Mouse (Mus musculus): ENCODE measurements around the gene Folr2. TPM values are rescaled to one million over a fixed set of nuclear protein-coding genes. Genes with fewer than 3 reads are reported as not detected.

Folr2 gene
- total RNA-seq (2021) = 1 to 10 TPM; 2.8 to 6.1 TPM
- long read RNA-seq, experiment 1, partial matches to known transcripts = 0 of 2 reads
- long read RNA-seq, experiment 1, other reads (novel, unspliced or antisense) = 0 of 2 reads
- long read RNA-seq, experiment 2, partial matches to known transcripts = 0 of 3 reads
- long read RNA-seq, experiment 2, other reads (novel, unspliced or antisense) = 0 of 3 reads

- DNase-seq = no peak
- intact Hi-C loops (cut with DNase I; ENCODE audit: low total_unique reads) = no loop called here
Observed at GRCm38 (mm10) chr7:101857094-101857493, at the start of gene Folr2. TSS of gene Folr2 (minus strand) at chr7:101857194.

GRCm38 (mm10) chr7:101906696-101907095 lies 49.7 kb upstream of the Folr2 start:
- intact Hi-C loops (cut with DNase I; ENCODE audit: low total_unique reads) = no loop called here
- DNase-seq = no peak

GRCm38 (mm10) chr7:101906287-101906681 lies 49.3 kb upstream of the Folr2 start, which contains the start of gene Tomt:
TSS of gene Tomt (minus strand) at chr7:101906359.
- DNase-seq = no peak
- intact Hi-C loops (cut with DNase I; ENCODE audit: low total_unique reads) = no loop called here

GRCm38 (mm10) chr7:101905561-101906286 lies 48.7 kb upstream of the Folr2 start, which contains the start of gene Lamtor1:
TSS of gene Lamtor1 (plus strand) at chr7:101905904.
- DNase-seq = peak; percentile 100
- intact Hi-C loops (cut with DNase I; ENCODE audit: low total_unique reads) = no loop called here

GRCm38 (mm10) chr7:101902846-101903245 lies 45.9 kb upstream of the Folr2 start:
- intact Hi-C loops (cut with DNase I; ENCODE audit: low total_unique reads) = no loop called here
- no peak for DNase-seq

- DNase-seq = no peak
Observed at GRCm38 (mm10) chr7:101901969-101902368, 45.0 kb upstream of the Folr2 start.

GRCm38 (mm10) chr7:101900331-101901097 lies 43.5 kb upstream of the Folr2 start:
- intact Hi-C loops (cut with DNase I; ENCODE audit: low total_unique reads) = no loop called here
- DNase-seq = no peak

More at GRCm38 (mm10) chr7:101901969-101902368, 45.0 kb upstream of the Folr2 start:
- intact Hi-C loops (cut with DNase I; ENCODE audit: low total_unique reads) = no loop called here

GRCm38 (mm10) chr7:101896104-101897066 lies 39.4 kb upstream of the Folr2 start:
- intact Hi-C loops (cut with DNase I; ENCODE audit: low total_unique reads) = loop anchor here (10.0 kb wide), 1 partner anchor 222 kb away; no protein-coding TSS in a partner anchor

GRCm38 (mm10) chr7:101895695-101896094 lies 38.7 kb upstream of the Folr2 start:
- intact Hi-C loops (cut with DNase I; ENCODE audit: low total_unique reads) = loop anchor here (10.0 kb wide), 1 partner anchor 221 kb away; no protein-coding TSS in a partner anchor
- DNase-seq = no peak

More at GRCm38 (mm10) chr7:101896104-101897066, 39.4 kb upstream of the Folr2 start:
- peak; percentile 97 for DNase-seq

- intact Hi-C loops (cut with DNase I; ENCODE audit: low total_unique reads) = no loop called here
- no peak for DNase-seq
Observed at GRCm38 (mm10) chr7:101888460-101888859, 31.5 kb upstream of the Folr2 start.

- no peak for DNase-seq
- intact Hi-C loops (cut with DNase I; ENCODE audit: low total_unique reads) = no loop called here
Observed at GRCm38 (mm10) chr7:101886274-101886673, 29.3 kb upstream of the Folr2 start.

- intact Hi-C loops (cut with DNase I; ENCODE audit: low total_unique reads) = no loop called here
- no peak for DNase-seq
Observed at GRCm38 (mm10) chr7:101884160-101884559, 27.2 kb upstream of the Folr2 start.

- DNase-seq = no peak
- intact Hi-C loops (cut with DNase I; ENCODE audit: low total_unique reads) = no loop called here
Observed at GRCm38 (mm10) chr7:101882413-101883154, 25.6 kb upstream of the Folr2 start.

- intact Hi-C loops (cut with DNase I; ENCODE audit: low total_unique reads) = no loop called here
- DNase-seq = no peak
Observed at GRCm38 (mm10) chr7:101880855-101881254, 23.9 kb upstream of the Folr2 start.

GRCm38 (mm10) chr7:101875978-101876377 lies 19.0 kb upstream of the Folr2 start:
- DNase-seq = no peak
- intact Hi-C loops (cut with DNase I; ENCODE audit: low total_unique reads) = no loop called here

GRCm38 (mm10) chr7:101871296-101871695 lies 14.3 kb upstream of the Folr2 start:
- DNase-seq = no peak
- intact Hi-C loops (cut with DNase I; ENCODE audit: low total_unique reads) = no loop called here

GRCm38 (mm10) chr7:101870629-101871028 lies 13.6 kb upstream of the Folr2 start, which contains the start of gene Folr1:
TSS of gene Folr1 (minus strand) at chr7:101870788.
- intact Hi-C loops (cut with DNase I; ENCODE audit: low total_unique reads) = no loop called here

GRCm38 (mm10) chr7:101869163-101869500 lies 12.1 kb upstream of the Folr2 start:
- intact Hi-C loops (cut with DNase I; ENCODE audit: low total_unique reads) = no loop called here
- no peak for DNase-seq

More at GRCm38 (mm10) chr7:101870629-101871028, 13.6 kb upstream of the Folr2 start, which contains the start of gene Folr1:
- DNase-seq = no peak

All from gastrocnemius, postnatal 14 days (tissue).